Mouse (Mus musculus): ENCODE results near the gene Slc32a1. TPM values are rescaled to one million over a fixed set of nuclear protein-coding genes. Genes with fewer than 3 reads are reported as not detected.

Slc32a1 gene
- polyA plus RNA-seq, 1 experiment from 2014 or later, result 0.08 TPM

DNA sequence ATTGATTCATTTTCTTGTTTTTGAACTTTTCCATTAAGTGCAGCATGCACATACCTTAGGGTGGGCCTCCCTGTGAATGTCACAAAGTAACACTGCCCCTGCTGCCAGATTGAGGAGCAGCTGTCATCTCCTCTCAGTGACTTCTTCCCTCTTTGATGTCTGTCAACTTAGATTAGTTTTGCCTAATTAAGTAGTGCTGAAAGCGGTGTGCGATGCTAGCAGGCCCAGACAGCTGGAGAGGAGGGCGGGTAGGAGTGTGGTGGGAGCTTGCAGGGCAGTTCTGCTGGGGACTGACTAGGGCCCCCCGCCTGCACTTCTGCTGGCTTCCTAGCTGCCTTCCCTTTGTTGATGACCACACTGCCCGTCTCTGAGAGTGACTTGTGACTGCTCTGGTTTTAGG, 21.3 kb downstream of the Slc32a1 start:
- Histone ChIP-seq H3K9ac (no peak overlapping the region), H3K36me3 (peaks cover 81% of the 10 kb centered on the region), H3K27me3 (replicated peaks) (no peaks in the 10 kb centered on the region), H3K4me1 (replicated peaks) (no peaks in the 10 kb centered on the region), H3K4me3 (no peak overlapping the region), H3K4me2 (no peak overlapping the region), H3K27ac (ENCODE audit: poor library complexity, severe bottlenecking) (no peak overlapping the region), H3K9me3 (replicated peaks) (no peaks in the 10 kb centered on the region)
- ATAC-seq (ENCODE audit: insufficient number of reproducible peaks, low FRiP score), result no peak
- 80% methylated on average over 5 of the region's 5 CpGs for WGBS

DNA sequence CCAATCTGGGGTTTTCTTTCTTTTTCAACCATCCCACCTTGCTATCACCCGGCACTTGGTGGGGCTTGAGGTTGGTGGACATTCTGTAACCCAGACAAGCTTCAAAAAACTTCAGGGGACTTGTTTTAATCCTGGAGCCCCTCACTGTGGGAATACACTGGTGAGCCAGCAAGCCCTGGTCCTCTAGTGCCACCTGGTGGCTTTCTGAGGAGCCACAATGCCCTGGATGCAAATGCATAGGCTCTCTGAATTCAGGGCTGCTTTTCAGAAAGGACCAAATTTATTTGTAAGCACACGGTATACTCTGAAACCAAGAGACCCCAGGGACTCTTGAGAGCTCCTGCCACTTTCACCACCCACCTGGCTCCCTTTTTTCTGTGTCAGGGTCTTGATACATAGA, 31.3 kb downstream of the Slc32a1 start:
- no peak overlapping the region for H3K4me3 ChIP-seq
- ATAC-seq (ENCODE audit: insufficient number of reproducible peaks, low FRiP score), result 0 out of 2 replicates have a peak, but pooled peaks have one; percentile 7

DNA sequence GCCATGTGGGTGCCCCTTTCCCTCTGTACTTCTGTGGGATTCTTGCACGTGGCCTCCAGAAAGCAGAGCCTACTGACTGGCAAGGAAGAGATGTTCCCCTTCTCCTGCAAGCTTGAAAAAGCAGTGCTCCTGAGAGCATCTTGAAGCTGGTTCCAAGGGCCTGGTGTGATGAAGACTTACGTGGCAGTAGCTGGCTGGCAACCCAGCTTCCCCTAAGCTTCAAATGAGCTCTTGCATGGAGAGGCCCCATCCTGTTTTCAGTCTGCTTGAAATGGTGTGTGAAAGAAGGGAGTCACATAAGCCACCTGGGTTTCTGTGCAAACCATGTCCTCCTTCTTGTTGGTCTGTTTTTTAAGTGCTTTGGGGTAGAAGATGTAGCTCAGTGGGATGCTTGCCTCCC, 32.0 kb downstream of the Slc32a1 start:
- Histone ChIP-seq H3K27ac (ENCODE audit: poor library complexity, severe bottlenecking) (no peak overlapping the region), H3K4me2 (no peak overlapping the region), H3K27me3 (replicated peaks) (no peaks in the 10 kb centered on the region), H3K9me3 (replicated peaks) (peaks cover 3% of the 10 kb centered on the region; the same call in 1 of the 2 replicates), H3K9ac (no peak overlapping the region), H3K4me1 (replicated peaks) (no peaks in the 10 kb centered on the region), H3K4me3 (no peak overlapping the region), H3K36me3 (peaks cover 35% of the 10 kb centered on the region)
- 83% methylated on average over 2 of the region's 2 CpGs for WGBS
- no peak for ATAC-seq (ENCODE audit: insufficient number of reproducible peaks, low FRiP score)

More for the DNA sequence above, 31.3 kb downstream of the Slc32a1 start:
- Histone ChIP-seq H3K27ac (ENCODE audit: poor library complexity, severe bottlenecking) (no peak overlapping the region), H3K9me3 (replicated peaks) (peaks cover 3% of the 10 kb centered on the region; the same call in 1 of the 2 replicates), H3K4me1 (replicated peaks) (no peaks in the 10 kb centered on the region), H3K27me3 (replicated peaks) (no peaks in the 10 kb centered on the region), H3K4me2 (no peak overlapping the region), H3K36me3 (peaks cover 42% of the 10 kb centered on the region), H3K9ac (no peak overlapping the region)
- 17% methylated on average over 2 of the region's 2 CpGs for WGBS

DNA sequence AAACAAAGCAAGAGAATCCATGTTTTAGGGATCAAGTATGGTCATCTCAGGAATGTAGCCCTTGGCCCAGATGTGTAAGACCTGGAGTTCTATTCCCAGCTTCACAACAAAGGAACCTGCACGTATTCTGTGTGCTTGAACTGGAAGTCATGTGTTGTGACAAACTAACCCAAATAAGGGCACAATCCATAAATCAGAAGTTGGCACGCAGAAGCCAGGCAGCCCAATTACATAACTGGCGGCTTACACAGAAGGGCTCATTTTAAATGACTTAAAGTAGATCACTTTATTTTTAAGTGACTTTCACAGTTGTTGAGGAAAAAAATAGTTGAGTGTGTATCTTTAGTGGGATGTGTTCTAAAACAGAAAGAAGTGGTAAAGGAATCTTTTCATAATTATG, 33.2 kb downstream of the Slc32a1 start:
- WGBS, result 87% methylated on average over 3 of the region's 3 CpGs
- no peak overlapping the region for H3K9ac ChIP-seq
- no peak overlapping the region for H3K27ac ChIP-seq (ENCODE audit: poor library complexity, severe bottlenecking)
- no peaks in the 10 kb centered on the region for H3K4me1 ChIP-seq (replicated peaks)
- no peak overlapping the region for H3K4me2 ChIP-seq
- peaks cover 23% of the 10 kb centered on the region for H3K36me3 ChIP-seq
- no peak for ATAC-seq (ENCODE audit: insufficient number of reproducible peaks, low FRiP score)
- H3K9me3 ChIP-seq (replicated peaks), result peaks cover 3% of the 10 kb centered on the region; the same call in 1 of the 2 replicates
- no peak overlapping the region for H3K4me3 ChIP-seq
- no peaks in the 10 kb centered on the region for H3K27me3 ChIP-seq (replicated peaks)

DNA sequence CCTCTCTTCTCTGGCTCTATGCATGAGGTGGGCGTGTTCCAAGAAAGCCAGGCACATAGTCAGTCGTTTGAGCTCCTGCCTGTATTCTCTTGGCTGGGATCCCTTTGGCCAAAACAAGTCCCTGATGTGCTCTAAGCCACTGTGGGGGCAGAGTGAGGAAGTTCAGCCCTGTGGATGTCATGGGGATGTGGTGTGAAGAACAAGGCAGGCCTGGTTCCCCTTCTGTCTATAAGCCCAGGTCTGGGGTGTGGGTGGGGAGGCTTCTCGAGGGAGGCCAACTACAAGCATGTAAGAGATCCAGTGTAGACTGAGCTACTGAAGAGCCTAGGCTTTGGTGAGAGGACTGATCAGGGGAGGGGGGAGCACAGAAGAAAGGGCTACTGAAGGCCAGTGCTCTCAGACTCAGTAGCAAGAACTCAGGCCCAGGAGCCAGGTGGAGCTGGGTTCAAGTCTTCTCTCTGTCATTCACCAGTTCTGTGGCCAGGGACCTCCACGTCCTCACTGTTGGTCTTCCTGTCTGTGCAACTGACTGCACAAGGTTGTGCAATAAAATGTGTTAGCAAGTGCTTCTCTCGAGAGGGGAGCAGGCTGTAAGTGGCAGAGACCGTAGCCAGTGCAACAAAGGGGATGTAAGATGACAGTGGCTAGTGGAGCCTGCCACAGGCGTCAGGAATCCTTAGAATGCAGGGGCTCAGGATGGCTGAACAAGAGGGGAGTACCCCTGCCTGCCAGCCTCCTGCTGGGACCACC, 40.8 kb downstream of the Slc32a1 start:
- Histone ChIP-seq H3K4me1 (replicated peaks) (peaks cover 12% of the 10 kb centered on the region), H3K27ac (ENCODE audit: poor library complexity, severe bottlenecking) (no peak overlapping the region), H3K9ac (no peak overlapping the region), H3K9me3 (replicated peaks) (no peaks in the 10 kb centered on the region), H3K36me3 (no peaks in the 10 kb centered on the region), H3K4me3 (no peak overlapping the region), H3K27me3 (replicated peaks) (no peaks in the 10 kb centered on the region), H3K4me2 (no peak overlapping the region)
- 52% methylated on average over 7 of the region's 7 CpGs for WGBS
- no peak for ATAC-seq (ENCODE audit: insufficient number of reproducible peaks, low FRiP score)

DNA sequence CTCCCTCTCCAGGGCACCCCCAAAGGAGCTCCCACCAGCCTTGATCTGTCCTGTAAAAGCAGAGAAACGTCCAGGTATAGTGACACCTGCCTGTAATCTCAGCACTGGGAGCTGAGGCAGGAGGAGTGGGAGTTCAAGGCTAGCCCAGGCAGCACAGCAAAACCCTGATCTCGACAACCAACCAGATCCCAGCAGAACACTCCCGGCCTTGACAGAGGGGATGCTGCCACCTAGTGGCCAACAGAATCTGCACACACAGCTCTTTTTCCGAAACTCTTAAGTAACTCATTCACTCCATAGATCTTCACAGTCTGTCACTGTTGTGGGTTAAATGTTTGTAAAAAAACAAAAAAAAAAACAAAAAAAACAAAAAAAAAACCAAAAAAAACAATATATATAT, 42.4 kb downstream of the Slc32a1 start:
- Histone ChIP-seq H3K27me3 (replicated peaks) (no peaks in the 10 kb centered on the region), H3K4me1 (replicated peaks) (peaks cover 12% of the 10 kb centered on the region), H3K4me2 (no peak overlapping the region), H3K36me3 (no peaks in the 10 kb centered on the region), H3K4me3 (no peak overlapping the region), H3K9me3 (replicated peaks) (no peaks in the 10 kb centered on the region; the same call in 1 of the 2 replicates), H3K9ac (no peak overlapping the region), H3K27ac (ENCODE audit: poor library complexity, severe bottlenecking) (no peak overlapping the region)
- 8% methylated on average over 4 of the region's 4 CpGs for WGBS
- ATAC-seq (ENCODE audit: insufficient number of reproducible peaks, low FRiP score), result 0 out of 2 replicates have a peak, but pooled peaks have one; percentile 17

DNA sequence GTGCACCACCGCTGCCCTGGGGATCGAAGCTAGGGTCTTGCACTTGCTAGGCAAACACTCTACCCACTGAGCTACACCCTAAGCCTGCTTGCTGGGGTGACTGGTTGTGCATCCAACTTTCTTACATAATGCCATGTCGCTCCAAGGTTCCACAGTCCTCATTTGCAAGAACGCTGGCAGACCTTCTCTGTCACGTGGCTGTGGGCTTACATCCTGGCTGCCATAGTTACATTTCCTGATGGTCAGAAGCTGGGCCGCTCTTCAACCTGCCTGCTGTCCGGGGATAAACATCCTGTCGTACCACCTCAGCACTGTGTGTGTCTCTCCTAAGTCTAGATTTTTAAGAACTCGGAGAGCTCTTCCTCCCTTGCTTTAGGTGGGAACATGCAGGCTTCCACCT, 44.1 kb downstream of the Slc32a1 start:
- 67% methylated on average over 9 of the region's 9 CpGs for WGBS
- H3K9ac ChIP-seq, result no peak overlapping the region
- H3K4me3 ChIP-seq, result no peak overlapping the region
- no peaks in the 10 kb centered on the region for H3K36me3 ChIP-seq
- H3K9me3 ChIP-seq (replicated peaks), result no peaks in the 10 kb centered on the region; the same call in 1 of the 2 replicates
- peaks cover 18% of the 10 kb centered on the region for H3K4me1 ChIP-seq (replicated peaks)
- ATAC-seq (ENCODE audit: insufficient number of reproducible peaks, low FRiP score), result no peak
- no peak overlapping the region for H3K27ac ChIP-seq (ENCODE audit: poor library complexity, severe bottlenecking)
- H3K4me2 ChIP-seq, result no peak overlapping the region
- no peaks in the 10 kb centered on the region for H3K27me3 ChIP-seq (replicated peaks)

DNA sequence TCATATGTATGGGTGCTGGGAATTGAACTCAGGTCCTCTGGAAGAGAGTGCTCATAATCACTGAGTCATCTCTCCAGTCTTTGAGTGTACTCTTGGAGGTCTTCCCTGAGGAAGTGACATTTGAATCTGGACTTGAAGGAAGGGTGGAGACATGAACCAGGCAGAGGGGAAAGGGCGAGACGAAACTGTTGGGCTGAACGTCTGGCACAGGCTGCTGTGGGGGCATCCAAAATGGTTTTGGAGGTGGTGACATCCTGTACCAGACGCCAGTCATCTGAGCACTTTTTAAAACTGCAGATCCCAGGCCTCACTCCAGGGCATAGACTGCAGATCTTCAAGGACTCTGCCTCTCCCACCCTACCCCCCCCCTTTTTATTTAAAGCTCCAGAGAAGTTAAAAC, 45.2 kb downstream of the Slc32a1 start:
- H3K9me3 ChIP-seq (replicated peaks), result no peaks in the 10 kb centered on the region; the same call in 1 of the 2 replicates
- H3K4me3 ChIP-seq, result no peak overlapping the region
- no peak overlapping the region for H3K4me2 ChIP-seq
- no peak overlapping the region for H3K27ac ChIP-seq (ENCODE audit: poor library complexity, severe bottlenecking)
- H3K36me3 ChIP-seq, result no peaks in the 10 kb centered on the region
- H3K9ac ChIP-seq, result no peak overlapping the region
- ATAC-seq (ENCODE audit: insufficient number of reproducible peaks, low FRiP score), result no peak
- H3K4me1 ChIP-seq (replicated peaks), result peaks cover 18% of the 10 kb centered on the region
- H3K27me3 ChIP-seq (replicated peaks), result no peaks in the 10 kb centered on the region
- 72% methylated on average over 4 of the region's 4 CpGs for WGBS

DNA sequence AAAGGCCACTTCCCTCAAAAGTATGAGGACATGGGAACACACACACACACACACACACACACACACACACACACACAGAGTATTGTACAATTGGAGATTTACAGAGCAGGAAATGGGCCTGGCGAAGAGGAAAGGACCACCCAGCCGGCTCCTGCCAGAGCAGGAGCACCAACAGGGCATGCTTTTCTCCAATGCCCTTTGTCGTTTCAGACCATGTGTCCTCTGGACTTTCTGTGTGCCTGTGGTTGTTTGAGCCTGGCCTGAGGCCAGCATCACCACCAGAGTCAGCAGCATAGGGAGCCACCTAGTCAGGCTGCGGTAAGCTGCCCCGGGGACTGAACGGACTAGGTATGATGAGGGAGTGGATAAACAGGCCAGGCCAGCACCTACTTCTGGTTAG, 48.3 kb downstream of the Slc32a1 start:
- no peaks in the 10 kb centered on the region; the same call in 1 of the 2 replicates for H3K9me3 ChIP-seq (replicated peaks)
- no peak overlapping the region for H3K4me3 ChIP-seq
- H3K9ac ChIP-seq, result no peak overlapping the region
- 39% methylated on average over 6 of the region's 6 CpGs for WGBS
- no peaks in the 10 kb centered on the region for H3K36me3 ChIP-seq
- peaks cover 6% of the 10 kb centered on the region for H3K4me1 ChIP-seq (replicated peaks)
- no peak overlapping the region for H3K4me2 ChIP-seq
- H3K27ac ChIP-seq (ENCODE audit: poor library complexity, severe bottlenecking), result no peak overlapping the region
- H3K27me3 ChIP-seq (replicated peaks), result no peaks in the 10 kb centered on the region
- peak; percentile 65 for ATAC-seq (ENCODE audit: insufficient number of reproducible peaks, low FRiP score)

DNA sequence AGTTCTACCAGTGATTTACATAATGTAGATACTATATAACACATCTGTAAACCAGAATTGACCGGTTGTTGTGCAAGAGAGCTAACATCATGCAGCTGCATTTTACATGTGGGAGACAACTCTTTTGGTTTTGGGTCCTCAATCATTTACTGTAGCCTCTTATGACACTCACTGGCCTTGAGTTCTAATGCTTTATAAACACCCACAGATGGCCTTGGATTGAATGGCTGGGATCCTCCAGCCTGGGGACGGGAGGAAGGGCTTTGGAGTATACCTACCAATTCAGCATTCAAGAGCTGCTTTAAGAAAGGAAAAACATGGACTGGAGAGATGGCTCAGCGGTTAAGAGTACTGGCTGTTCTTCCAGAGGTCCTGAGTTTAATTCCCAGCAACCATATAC, 48.8 kb downstream of the Slc32a1 start:
- Histone ChIP-seq H3K4me2 (no peak overlapping the region), H3K4me1 (replicated peaks) (peaks cover 6% of the 10 kb centered on the region), H3K27ac (ENCODE audit: poor library complexity, severe bottlenecking) (no peak overlapping the region), H3K27me3 (replicated peaks) (no peaks in the 10 kb centered on the region), H3K9ac (no peak overlapping the region), H3K4me3 (no peak overlapping the region), H3K36me3 (no peaks in the 10 kb centered on the region), H3K9me3 (replicated peaks) (no peaks in the 10 kb centered on the region; the same call in 1 of the 2 replicates)
- 78% methylated on average over 3 of the region's 3 CpGs for WGBS
- no peak for ATAC-seq (ENCODE audit: insufficient number of reproducible peaks, low FRiP score)

DNA sequence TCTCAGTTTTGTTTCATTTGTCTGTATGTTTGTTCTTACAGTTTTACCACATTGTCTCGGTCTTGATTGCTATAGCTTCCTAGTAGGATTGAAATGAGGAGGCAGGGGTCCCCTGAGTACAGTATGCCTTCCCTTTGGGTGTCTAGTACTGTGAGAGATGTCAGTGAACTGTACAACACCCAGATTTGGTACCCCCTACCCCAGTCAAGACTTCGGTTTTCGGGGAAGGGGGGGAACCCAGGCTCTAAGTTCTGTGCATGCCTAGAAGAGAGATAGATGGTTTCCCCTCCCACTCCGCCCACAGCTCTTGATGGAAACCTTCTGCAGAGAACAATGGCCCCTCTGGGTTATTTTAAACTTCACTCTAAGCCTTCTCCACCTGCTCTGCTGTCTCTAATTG, 54.5 kb downstream of the Slc32a1 start, which contains the start of gene Ppp1r16b:
Gene Ppp1r16b (plus strand): TSS at position 301 of the 400 bp plus-strand sequence.
- no peaks in the 10 kb centered on the region for H3K9me3 ChIP-seq (replicated peaks)
- ATAC-seq (ENCODE audit: insufficient number of reproducible peaks, low FRiP score), result no peak
- peaks cover 43% of the 10 kb centered on the region for H3K4me1 ChIP-seq (replicated peaks)
- no peaks in the 10 kb centered on the region for H3K36me3 ChIP-seq
- no peak within 1 kb of the TSS for H3K27ac ChIP-seq (ENCODE audit: poor library complexity, severe bottlenecking)
- H3K4me3 ChIP-seq, result no peak within 1 kb of the TSS
- H3K4me2 ChIP-seq, result no peak within 1 kb of the TSS
- H3K9ac ChIP-seq, result no peak within 1 kb of the TSS
- 54% methylated on average over 4 of the region's 4 CpGs for WGBS
- H3K27me3 ChIP-seq (replicated peaks), result peaks cover 44% of the 10 kb centered on the region
